Mouse (Mus musculus) kidney, adult 2 months (tissue): ENCODE measurements around the gene Macrod2.

Experiments used
- CTCF ChIP-seq: fragments of 200-500 bp; conservative IDR thresholded peaks from 2 replicates; pipeline ENCODE4 v1.5.1; 2011; ENCODE audit warnings: low read depth, mild to moderate bottlenecking, control low read depth, low read length, moderate library complexity, mixed read lengths; ENCODE audit not compliant: insufficient read depth, insufficient read length
- POLR2A ChIP-seq: fragments of 200-500 bp; IDR thresholded peaks from one replicate; pipeline ENCODE4 v1.6.1; 2011; ENCODE audit warnings: low read depth, low read length, control low read depth

DNA sequence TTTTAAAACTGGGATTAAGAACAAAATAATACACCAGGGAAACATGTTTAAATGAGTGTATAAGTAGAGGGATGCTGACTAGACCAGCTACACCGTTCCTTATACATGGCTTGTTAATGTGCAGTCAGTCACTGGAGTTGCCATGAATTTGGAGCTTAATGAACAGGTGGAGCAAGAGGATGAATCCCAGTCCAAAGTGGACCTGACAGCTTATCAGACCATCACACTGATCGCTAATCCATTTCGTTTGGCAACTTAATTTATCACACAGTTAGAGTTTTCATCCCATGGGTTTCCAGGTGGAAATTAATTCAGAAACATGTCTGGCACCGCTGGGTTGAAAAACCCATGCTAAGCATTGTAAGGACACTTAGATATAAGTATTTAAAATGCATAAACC is 81.8 kb downstream of the Macrod2 start:
- TF ChIP-seq POLR2A = no peak
- TF ChIP-seq CTCF = no peak
